Mouse (Mus musculus): ENCODE data around the gene Raver1. TPM values are rescaled to one million over a fixed set of nuclear protein-coding genes. Genes with fewer than 3 reads are reported as not detected.
A peak's percentile ranks its signal among the peaks of the same experiment; 100 is the strongest.
"Not testable (repeated sequence)": the region's sequence is repeated elsewhere in the genome, so short reads cannot be mapped to it uniquely, and the experiment has no call there.

Gene Raver1
- polyA plus RNA-seq, 1 experiment = 60.7 TPM

GRCm38 (mm10) chr9:21067006-21067684, 24.7 kb downstream of the Raver1 start, which contains the start of gene Zglp1:
Gene Zglp1 (minus strand): TSS chr9:21067093.
- Histone ChIP-seq H3K36me3 (ENCODE audit: control insufficient read depth, insufficient read depth, low read length, poor library complexity, severe bottlenecking) (no peaks in the 10 kb centered on the region; the same call in 1 of the 2 replicates), H3K9me3 (replicated peaks; ENCODE audit: control insufficient read depth, insufficient read depth, low read length, poor library complexity, severe bottlenecking) (no peaks in the 10 kb centered on the region), H3K27me3 (ENCODE audit: control insufficient read depth, insufficient read depth, low read length, poor library complexity, severe bottlenecking) (no peaks in the 10 kb centered on the region), H3K4me3 (ENCODE audit: low read depth, low read length) (peak within 1 kb of the TSS; percentile 25), H3K4me1 (ENCODE audit: control insufficient read depth, insufficient read depth, low read length) (peaks cover 3% of the 10 kb centered on the region), H3K9ac (ENCODE audit: low read depth, poor library complexity, severe bottlenecking) (no peak within 1 kb of the TSS), H3K27ac (ENCODE audit: insufficient read depth, low read length) (no peak within 1 kb of the TSS)
- TF ChIP-seq EP300 (IDR thresholded peaks at IDR 0.05; ENCODE audit: insufficient read depth, low read depth, low read length) (no peak), POLR2A (IDR thresholded peaks at IDR 0.05; ENCODE audit: insufficient read depth, low read length) (no peak), CTCF (IDR thresholded peaks at IDR 0.05; ENCODE audit: low read depth, low read length) (peak; percentile 13)

DNA sequence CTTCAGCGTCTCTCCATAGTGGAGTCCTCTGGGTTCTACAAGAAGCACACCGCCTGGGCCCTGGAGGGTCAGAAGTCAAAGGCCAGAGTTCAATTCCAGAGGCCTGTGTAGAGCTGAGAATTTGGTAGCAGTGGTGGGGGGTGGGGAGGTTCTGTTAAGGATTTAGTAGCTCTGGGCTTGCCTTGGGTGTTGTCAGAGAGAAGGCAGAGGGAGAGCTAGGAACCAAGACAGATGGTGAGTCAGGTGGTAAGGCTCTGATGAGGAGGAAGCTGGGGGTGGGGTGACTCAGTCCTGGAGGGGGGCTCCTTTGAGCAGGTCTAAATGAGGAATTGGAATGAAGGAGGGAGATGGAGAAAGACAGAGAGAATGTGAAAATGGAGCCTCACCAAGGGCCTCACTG, 28.9 kb downstream of the Raver1 start:
- peaks cover 3% of the 10 kb centered on the region for H3K4me1 ChIP-seq (ENCODE audit: control insufficient read depth, insufficient read depth, low read length)
- H3K4me3 ChIP-seq (ENCODE audit: low read depth, low read length) = no peak overlapping the region
- no peaks in the 10 kb centered on the region for H3K9me3 ChIP-seq (replicated peaks; ENCODE audit: control insufficient read depth, insufficient read depth, low read length, poor library complexity, severe bottlenecking)
- H3K9ac ChIP-seq (ENCODE audit: low read depth, poor library complexity, severe bottlenecking) = no peak overlapping the region
- no peaks in the 10 kb centered on the region for H3K36me3 ChIP-seq (ENCODE audit: control insufficient read depth, insufficient read depth, low read length, poor library complexity, severe bottlenecking)
- TF ChIP-seq POLR2A (IDR thresholded peaks at IDR 0.05; ENCODE audit: insufficient read depth, low read length) (no peak), EP300 (IDR thresholded peaks at IDR 0.05; ENCODE audit: insufficient read depth, low read depth, low read length) (no peak), CTCF (IDR thresholded peaks at IDR 0.05; ENCODE audit: low read depth, low read length) (no peak)
- no peaks in the 10 kb centered on the region for H3K27me3 ChIP-seq (ENCODE audit: control insufficient read depth, insufficient read depth, low read length, poor library complexity, severe bottlenecking)
- peak overlapping the region; percentile 20; the same call in 1 of the 2 replicates for H3K27ac ChIP-seq (ENCODE audit: insufficient read depth, low read length)

DNA sequence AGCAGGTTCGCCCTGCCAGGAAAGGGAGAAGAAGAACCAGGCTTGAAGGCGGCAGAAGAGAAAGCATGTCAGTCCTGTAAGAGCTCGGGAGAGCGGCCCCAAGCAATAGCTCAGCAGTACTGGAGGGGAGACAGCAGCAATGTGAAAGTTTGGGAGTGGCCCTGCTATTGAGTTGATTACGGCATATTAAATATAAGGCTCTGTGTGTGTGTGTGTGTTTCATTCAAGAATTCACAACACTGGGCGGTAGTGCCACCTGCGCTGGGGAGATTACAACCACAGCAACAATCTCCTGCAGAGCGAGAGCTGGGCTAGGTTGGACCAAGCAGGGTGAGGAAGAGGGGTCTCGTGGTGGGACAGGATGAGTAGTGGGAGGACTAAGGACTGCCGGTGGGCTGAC, 40.2 kb downstream of the Raver1 start:
- no peak for TF ChIP-seq EP300 (IDR thresholded peaks at IDR 0.05; ENCODE audit: insufficient read depth, low read depth, low read length)
- TF ChIP-seq POLR2A (IDR thresholded peaks at IDR 0.05; ENCODE audit: insufficient read depth, low read length) = no peak
- TF ChIP-seq CTCF (IDR thresholded peaks at IDR 0.05; ENCODE audit: low read depth, low read length) = no peak
- no peaks in the 10 kb centered on the region for H3K27me3 ChIP-seq (ENCODE audit: control insufficient read depth, insufficient read depth, low read length, poor library complexity, severe bottlenecking)
- no peaks in the 10 kb centered on the region for H3K9me3 ChIP-seq (replicated peaks; ENCODE audit: control insufficient read depth, insufficient read depth, low read length, poor library complexity, severe bottlenecking)
- no peaks in the 10 kb centered on the region for H3K4me1 ChIP-seq (ENCODE audit: control insufficient read depth, insufficient read depth, low read length)
- no peak overlapping the region for H3K27ac ChIP-seq (ENCODE audit: insufficient read depth, low read length)
- H3K4me3 ChIP-seq (ENCODE audit: low read depth, low read length) = no peak overlapping the region
- no peak overlapping the region for H3K9ac ChIP-seq (ENCODE audit: low read depth, poor library complexity, severe bottlenecking)
- no peaks in the 10 kb centered on the region for H3K36me3 ChIP-seq (ENCODE audit: control insufficient read depth, insufficient read depth, low read length, poor library complexity, severe bottlenecking)

GRCm38 (mm10) chr9:21045235-21045634, 46.6 kb downstream of the Raver1 start:
- H3K27ac ChIP-seq (ENCODE audit: insufficient read depth, low read length) = no peak overlapping the region
- no peaks in the 10 kb centered on the region for H3K9me3 ChIP-seq (replicated peaks; ENCODE audit: control insufficient read depth, insufficient read depth, low read length, poor library complexity, severe bottlenecking)
- H3K36me3 ChIP-seq (ENCODE audit: control insufficient read depth, insufficient read depth, low read length, poor library complexity, severe bottlenecking) = no peaks in the 10 kb centered on the region
- H3K4me3 ChIP-seq (ENCODE audit: low read depth, low read length) = no peak overlapping the region
- TF ChIP-seq POLR2A (IDR thresholded peaks at IDR 0.05; ENCODE audit: insufficient read depth, low read length) = no peak
- TF ChIP-seq EP300 (IDR thresholded peaks at IDR 0.05; ENCODE audit: insufficient read depth, low read depth, low read length) = no peak
- no peak for TF ChIP-seq CTCF (IDR thresholded peaks at IDR 0.05; ENCODE audit: low read depth, low read length)
- H3K4me1 ChIP-seq (ENCODE audit: control insufficient read depth, insufficient read depth, low read length) = no peaks in the 10 kb centered on the region
- H3K27me3 ChIP-seq (ENCODE audit: control insufficient read depth, insufficient read depth, low read length, poor library complexity, severe bottlenecking) = no peaks in the 10 kb centered on the region
- no peak overlapping the region for H3K9ac ChIP-seq (ENCODE audit: low read depth, poor library complexity, severe bottlenecking)

GRCm38 (mm10) chr9:21044785-21045184, 47.0 kb downstream of the Raver1 start:
- H3K9ac ChIP-seq (ENCODE audit: low read depth, poor library complexity, severe bottlenecking); H3K27ac ChIP-seq (ENCODE audit: insufficient read depth, low read length); H3K36me3 ChIP-seq (ENCODE audit: control insufficient read depth, insufficient read depth, low read length, poor library complexity, severe bottlenecking); H3K4me3 ChIP-seq (ENCODE audit: low read depth, low read length); H3K9me3 ChIP-seq (replicated peaks; ENCODE audit: control insufficient read depth, insufficient read depth, low read length, poor library complexity, severe bottlenecking); H3K4me1 ChIP-seq (ENCODE audit: control insufficient read depth, insufficient read depth, low read length); H3K27me3 ChIP-seq (ENCODE audit: control insufficient read depth, insufficient read depth, low read length, poor library complexity, severe bottlenecking): not testable (repeated sequence)

GRCm38 (mm10) chr9:21043563-21043962, 48.2 kb downstream of the Raver1 start:
- Histone ChIP-seq H3K4me3 (ENCODE audit: low read depth, low read length) (no peak overlapping the region), H3K27ac (ENCODE audit: insufficient read depth, low read length) (no peak overlapping the region), H3K36me3 (ENCODE audit: control insufficient read depth, insufficient read depth, low read length, poor library complexity, severe bottlenecking) (no peaks in the 10 kb centered on the region), H3K9ac (ENCODE audit: low read depth, poor library complexity, severe bottlenecking) (no peak overlapping the region), H3K9me3 (replicated peaks; ENCODE audit: control insufficient read depth, insufficient read depth, low read length, poor library complexity, severe bottlenecking) (no peaks in the 10 kb centered on the region), H3K27me3 (ENCODE audit: control insufficient read depth, insufficient read depth, low read length, poor library complexity, severe bottlenecking) (no peaks in the 10 kb centered on the region), H3K4me1 (ENCODE audit: control insufficient read depth, insufficient read depth, low read length) (no peaks in the 10 kb centered on the region)
- TF ChIP-seq POLR2A (IDR thresholded peaks at IDR 0.05; ENCODE audit: insufficient read depth, low read length) (no peak), CTCF (IDR thresholded peaks at IDR 0.05; ENCODE audit: low read depth, low read length) (no peak), EP300 (IDR thresholded peaks at IDR 0.05; ENCODE audit: insufficient read depth, low read depth, low read length) (no peak)
